Mouse (Mus musculus) brain, embryonic 14.5 days (tissue): ENCODE data around the gene Itpr2.

Experiments
- CTCF ChIP-seq: fragments of 200-500 bp; IDR thresholded peaks from 2 replicates; pipeline ENCODE4 v1.5.1; 2012; ENCODE audit warnings: inconsistent platforms, mild to moderate bottlenecking, moderate library complexity, borderline replicate concordance; ENCODE audit not compliant: insufficient read depth, insufficient read length; ENCODE audit errors: extremely low read depth
- POLR2A ChIP-seq: fragments of 200-500 bp; IDR thresholded peaks from 2 replicates; pipeline ENCODE4 v1.6.1; 2012; ENCODE audit warnings: mild to moderate bottlenecking, inconsistent platforms, borderline replicate concordance; ENCODE audit not compliant: poor library complexity, insufficient read depth, insufficient read length, severe bottlenecking; ENCODE audit errors: extremely low read depth

DNA sequence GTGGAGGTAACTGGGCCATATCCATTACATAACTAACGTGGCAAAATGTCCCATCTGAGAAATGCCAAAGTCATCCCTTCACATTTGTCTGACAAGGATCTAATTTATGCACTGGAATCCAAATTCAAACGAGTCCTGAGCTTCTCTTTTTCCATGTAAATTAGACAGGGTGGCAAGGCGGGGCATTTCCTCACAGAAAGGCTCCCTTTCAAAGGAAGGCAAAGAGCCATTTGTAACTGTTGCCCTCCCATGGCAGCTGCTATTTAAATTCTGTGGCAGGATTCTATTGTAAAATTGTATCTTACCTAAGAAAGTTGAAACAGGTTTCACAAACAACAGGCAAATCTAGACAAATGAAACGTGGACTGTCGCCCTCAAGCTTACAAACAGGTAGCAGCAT, 43.6 kb downstream of the Itpr2 start:
- TF ChIP-seq CTCF: no peak
- no peak for TF ChIP-seq POLR2A
